Mouse (Mus musculus) stomach, postnatal 0 days (tissue): ENCODE results near the gene Cxcl9.

Source experiments
- CTCF ChIP-seq: IDR thresholded peaks from 2 replicates; pipeline ENCODE4 v1.5.1; 2016; ENCODE audit warnings: antibody characterized with exemption, low read depth, mild to moderate bottlenecking, moderate library complexity
- EP300 ChIP-seq: optimal IDR thresholded peaks from 2 replicates; pipeline ENCODE3; 2016; ENCODE audit warnings: antibody characterized with exemption

- TF ChIP-seq CTCF (no peak), EP300 (no peak)
Measured at GRCm38 (mm10) chr5:92304291-92304690, 23.6 kb downstream of the Cxcl9 start.
